Mouse (Mus musculus): ENCODE results near the gene Dll1. TPM values are rescaled to one million over a fixed set of nuclear protein-coding genes. Genes with fewer than 3 reads are reported as not detected.

Dll1 gene
- polyA plus RNA-seq, 1 experiment from 2014 or later: 14.2 TPM

DNA sequence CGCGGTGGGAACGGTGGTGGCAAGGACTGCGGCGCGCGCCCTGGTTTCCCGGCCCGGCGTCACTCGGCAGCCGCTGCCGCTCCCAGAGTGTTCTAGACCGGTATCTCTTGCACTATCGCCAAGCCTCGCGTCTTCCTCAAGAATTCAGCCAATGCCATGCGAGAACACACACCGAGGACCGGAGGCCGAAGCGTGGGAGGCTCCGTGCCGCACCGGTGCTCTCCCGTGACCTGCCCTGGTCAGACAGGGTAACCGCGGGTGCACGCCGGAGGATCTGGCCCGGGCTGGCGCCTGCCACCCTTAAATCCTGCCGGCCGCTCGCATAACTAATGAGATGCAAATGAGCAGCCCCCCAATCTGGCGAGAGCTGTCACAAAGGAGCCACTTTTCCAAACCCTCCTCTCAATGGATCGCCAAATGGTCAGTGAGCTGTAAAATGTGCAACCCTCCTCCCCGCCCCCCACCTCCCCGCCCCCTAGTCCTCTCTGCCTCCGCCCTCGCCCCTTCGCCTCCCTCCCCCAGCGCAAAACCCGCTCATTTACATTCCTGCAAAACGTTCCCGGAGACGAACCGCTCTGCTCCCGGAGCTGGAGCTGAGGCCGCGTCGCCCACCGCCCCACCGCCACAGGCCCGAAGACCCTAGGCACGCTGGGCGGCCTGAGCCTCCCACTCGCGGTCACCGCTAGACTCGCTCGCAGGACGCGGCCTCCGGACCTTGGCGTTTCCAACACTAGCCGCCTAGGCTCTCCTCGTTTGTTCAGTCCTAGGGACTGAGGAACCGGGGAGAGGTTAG lies 775 bp downstream of the Dll1 start:
- H3K9me3 ChIP-seq: no peaks in the 10 kb centered on the region
- H3K4me3 ChIP-seq (replicated peaks): peak overlapping the region; percentile 63
- WGBS: under 1% methylated on average over 69 of the region's 69 CpGs
- peak overlapping the region; percentile 52 for H3K9ac ChIP-seq
- H3K4me2 ChIP-seq: peak overlapping the region; percentile 99
- peaks cover 29% of the 10 kb centered on the region for H3K4me1 ChIP-seq
- H3K27me3 ChIP-seq (replicated peaks): peaks cover 22% of the 10 kb centered on the region
- peak overlapping the region; percentile 69; the same call in 1 of the 2 replicates for H3K27ac ChIP-seq
- no peaks in the 10 kb centered on the region for H3K36me3 ChIP-seq
- peak; percentile 52 for ATAC-seq (ENCODE audit: insufficient read depth, low FRiP score, low read depth)

DNA sequence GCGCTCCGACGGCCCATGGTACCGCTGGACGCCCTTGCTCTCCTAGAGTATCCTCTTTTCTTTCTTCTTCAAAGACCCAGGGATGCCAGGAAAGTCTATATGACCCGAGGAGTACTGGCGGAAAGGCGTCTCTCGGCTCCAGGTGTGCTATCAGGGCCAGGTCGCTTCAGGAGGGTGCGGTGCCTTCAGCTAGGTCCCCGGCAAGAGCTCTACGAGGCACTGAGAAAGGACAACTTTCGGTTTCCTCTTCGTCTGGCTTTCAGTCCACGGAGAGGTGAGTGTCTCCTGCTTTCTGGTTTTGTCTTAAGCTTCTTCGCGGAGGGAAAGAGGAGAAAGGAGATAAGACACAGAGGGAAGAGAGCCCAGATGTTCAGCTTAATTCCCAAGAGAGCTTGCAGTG lies 1.4 kb downstream of the Dll1 start:
- no peaks in the 10 kb centered on the region for H3K36me3 ChIP-seq
- H3K9me3 ChIP-seq: no peaks in the 10 kb centered on the region
- WGBS: under 1% methylated on average over 18 of the region's 18 CpGs
- peak overlapping the region; percentile 99 for H3K4me2 ChIP-seq
- H3K4me1 ChIP-seq: peaks cover 23% of the 10 kb centered on the region
- H3K27me3 ChIP-seq (replicated peaks): peaks cover 21% of the 10 kb centered on the region
- peak overlapping the region; percentile 63 for H3K4me3 ChIP-seq (replicated peaks)
- peak overlapping the region; percentile 52 for H3K9ac ChIP-seq
- H3K27ac ChIP-seq: peak overlapping the region; percentile 51; the same call in 1 of the 2 replicates
- no peak for ATAC-seq (ENCODE audit: insufficient read depth, low FRiP score, low read depth)

GRCm38 (mm10) chr17:15374321-15375141 lies 2.1 kb downstream of the Dll1 start:
- Histone ChIP-seq H3K4me2 (peak overlapping the region; percentile 99), H3K9me3 (no peaks in the 10 kb centered on the region), H3K27ac (peak overlapping the region; percentile 51; the same call in 1 of the 2 replicates), H3K27me3 (replicated peaks) (peaks cover 18% of the 10 kb centered on the region), H3K9ac (peak overlapping the region; percentile 52), H3K4me1 (peaks cover 20% of the 10 kb centered on the region), H3K36me3 (no peaks in the 10 kb centered on the region), H3K4me3 (replicated peaks) (peak overlapping the region; percentile 63)
- no peak for ATAC-seq (ENCODE audit: insufficient read depth, low FRiP score, low read depth)
- 3% methylated on average over 49 of the region's 50 CpGs for WGBS

DNA sequence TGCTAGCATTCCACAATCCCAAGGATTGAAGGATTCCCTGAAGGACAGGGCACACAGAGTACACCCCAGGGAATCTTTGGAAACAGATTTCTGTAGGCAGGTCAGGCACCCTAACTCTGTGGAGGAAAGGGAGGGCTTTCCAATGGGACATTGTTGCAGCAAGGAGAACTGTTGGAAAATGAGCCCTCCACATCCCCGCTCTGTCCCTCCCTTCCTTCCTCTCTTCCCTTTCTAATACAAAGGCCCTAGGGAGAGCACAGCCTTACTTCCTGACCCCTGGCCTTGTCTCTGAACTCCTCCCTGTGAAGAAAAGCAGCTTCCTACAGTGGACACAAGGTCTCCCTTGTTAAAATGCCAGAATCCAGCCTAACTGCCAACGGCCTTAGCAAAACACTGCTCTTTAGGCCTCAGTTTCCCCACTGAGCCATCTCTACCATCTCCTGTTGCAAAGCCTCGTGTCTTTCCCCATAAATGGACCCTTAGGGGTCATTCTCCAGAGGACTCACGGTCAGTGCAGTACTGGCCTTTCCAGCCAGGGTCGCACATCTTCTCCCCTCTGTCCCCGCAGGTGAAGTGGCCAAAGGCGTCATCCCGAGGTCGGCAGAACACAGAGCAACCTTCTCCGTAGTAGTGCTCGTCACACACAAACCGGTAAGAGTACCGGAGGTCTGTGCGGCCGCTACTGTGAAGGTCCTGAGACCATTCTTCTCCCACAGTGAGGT lies 3.6 kb downstream of the Dll1 start:
- H3K36me3 ChIP-seq: no peaks in the 10 kb centered on the region
- WGBS: 70% methylated on average over 15 of the region's 15 CpGs
- H3K9me3 ChIP-seq: no peaks in the 10 kb centered on the region
- H3K4me3 ChIP-seq (replicated peaks): peak overlapping the region; percentile 63
- peak overlapping the region; percentile 99 for H3K4me2 ChIP-seq
- ATAC-seq (ENCODE audit: insufficient read depth, low FRiP score, low read depth): no peak
- peaks cover 9% of the 10 kb centered on the region; the same call in 1 of the 2 replicates for H3K27me3 ChIP-seq (replicated peaks)
- H3K4me1 ChIP-seq: peaks cover 20% of the 10 kb centered on the region
- no peak overlapping the region for H3K9ac ChIP-seq
- H3K27ac ChIP-seq: no peak overlapping the region; the same call in 1 of the 2 replicates

GRCm38 (mm10) chr17:15371967-15372835 lies 4.5 kb downstream of the Dll1 start:
- Histone ChIP-seq H3K4me2 (peak overlapping the region; percentile 99), H3K4me3 (replicated peaks) (peak overlapping the region; percentile 63), H3K9me3 (no peaks in the 10 kb centered on the region), H3K9ac (no peak overlapping the region), H3K36me3 (no peaks in the 10 kb centered on the region), H3K27me3 (replicated peaks) (peaks cover 9% of the 10 kb centered on the region; the same call in 1 of the 2 replicates), H3K4me1 (peaks cover 20% of the 10 kb centered on the region), H3K27ac (no peak overlapping the region)
- ATAC-seq (ENCODE audit: insufficient read depth, low FRiP score, low read depth): 0 out of 2 replicates have a peak, but pooled peaks have one; percentile 28
- WGBS: 37% methylated on average over 17 of the region's 17 CpGs

DNA sequence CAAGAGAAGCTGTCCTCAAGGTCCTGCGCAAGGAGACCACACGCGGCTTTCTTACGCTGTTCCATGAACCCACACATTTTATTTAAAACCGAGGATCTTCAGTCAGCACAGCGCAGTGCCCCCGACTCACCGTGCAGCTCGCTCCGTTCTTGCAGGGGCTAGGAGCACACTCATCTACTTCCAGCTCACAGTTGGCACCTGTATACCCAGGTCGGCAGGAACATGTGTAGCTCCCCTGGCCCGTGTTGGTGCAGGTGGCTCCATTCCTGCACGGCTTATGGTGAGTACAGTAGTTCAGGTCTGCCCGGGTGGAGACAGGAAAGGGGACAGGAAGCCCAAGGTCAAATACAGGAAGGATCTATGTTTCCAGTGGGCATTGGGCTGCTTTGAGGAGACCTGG lies 6.3 kb downstream of the Dll1 start:
- Histone ChIP-seq H3K27me3 (replicated peaks) (peaks cover 9% of the 10 kb centered on the region; the same call in 1 of the 2 replicates), H3K9ac (no peak overlapping the region), H3K9me3 (no peaks in the 10 kb centered on the region), H3K4me1 (peaks cover 14% of the 10 kb centered on the region), H3K36me3 (no peaks in the 10 kb centered on the region), H3K4me2 (no peak overlapping the region), H3K4me3 (replicated peaks) (no peak overlapping the region), H3K27ac (no peak overlapping the region)
- no peak for ATAC-seq (ENCODE audit: insufficient read depth, low FRiP score, low read depth)
- WGBS: 89% methylated on average over 14 of the region's 14 CpGs

- Histone ChIP-seq H3K9me3 (no peaks in the 10 kb centered on the region), H3K4me3 (replicated peaks) (no peak overlapping the region), H3K4me2 (no peak overlapping the region), H3K27me3 (replicated peaks) (no peaks in the 10 kb centered on the region), H3K4me1 (no peaks in the 10 kb centered on the region), H3K36me3 (no peaks in the 10 kb centered on the region), H3K27ac (no peak overlapping the region), H3K9ac (no peak overlapping the region)
- WGBS: 60% methylated on average over 5 of the region's 5 CpGs
- ATAC-seq (ENCODE audit: insufficient read depth, low FRiP score, low read depth): no peak
Observed at GRCm38 (mm10) chr17:15365650-15366049, 11.0 kb downstream of the Dll1 start.

GRCm38 (mm10) chr17:15363656-15364055 lies 13.0 kb downstream of the Dll1 start:
- no peak for ATAC-seq (ENCODE audit: insufficient read depth, low FRiP score, low read depth)
- 52% methylated on average over 3 of the region's 3 CpGs for WGBS
- Histone ChIP-seq H3K4me3 (replicated peaks) (no peak overlapping the region), H3K9ac (no peak overlapping the region), H3K27me3 (replicated peaks) (no peaks in the 10 kb centered on the region), H3K4me2 (no peak overlapping the region), H3K4me1 (no peaks in the 10 kb centered on the region), H3K27ac (no peak overlapping the region), H3K36me3 (no peaks in the 10 kb centered on the region), H3K9me3 (no peaks in the 10 kb centered on the region)

GRCm38 (mm10) chr17:15357071-15357470 lies 19.6 kb downstream of the Dll1 start:
- Histone ChIP-seq H3K9me3 (no peaks in the 10 kb centered on the region), H3K4me2 (no peak overlapping the region), H3K4me3 (replicated peaks) (no peak overlapping the region), H3K27ac (no peak overlapping the region), H3K4me1 (no peaks in the 10 kb centered on the region), H3K27me3 (replicated peaks) (no peaks in the 10 kb centered on the region), H3K9ac (no peak overlapping the region), H3K36me3 (no peaks in the 10 kb centered on the region)
- ATAC-seq (ENCODE audit: insufficient read depth, low FRiP score, low read depth): no peak
- WGBS: 68% methylated on average over 3 of the region's 3 CpGs

DNA sequence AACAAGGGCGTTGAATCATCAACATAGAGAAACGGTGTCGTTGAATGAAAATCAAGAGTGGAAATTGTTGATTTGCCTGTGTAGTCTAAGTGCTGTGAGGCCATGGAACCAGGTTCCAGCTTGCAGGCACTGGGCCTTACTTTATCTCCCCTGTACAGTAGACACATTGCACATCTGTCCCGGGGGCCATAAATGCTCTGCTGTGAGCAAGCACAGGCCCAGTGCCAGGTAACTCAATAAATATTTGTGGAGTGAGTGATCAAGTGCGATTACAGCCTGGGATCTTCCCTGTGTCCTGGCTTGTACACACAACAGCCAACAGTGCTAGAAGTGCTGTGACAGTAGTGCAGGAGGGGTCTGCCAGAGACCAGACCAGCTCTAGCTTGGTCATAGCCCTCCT lies 20.1 kb downstream of the Dll1 start:
- no peak overlapping the region for H3K4me2 ChIP-seq
- no peak overlapping the region for H3K9ac ChIP-seq
- H3K36me3 ChIP-seq: no peaks in the 10 kb centered on the region
- no peak overlapping the region for H3K4me3 ChIP-seq (replicated peaks)
- no peak; the same call in 1 of the 2 replicates for ATAC-seq (ENCODE audit: insufficient read depth, low FRiP score, low read depth)
- H3K27me3 ChIP-seq (replicated peaks): no peaks in the 10 kb centered on the region
- H3K4me1 ChIP-seq: no peaks in the 10 kb centered on the region
- 56% methylated on average over 5 of the region's 5 CpGs for WGBS
- H3K9me3 ChIP-seq: no peaks in the 10 kb centered on the region
- H3K27ac ChIP-seq: no peak overlapping the region

GRCm38 (mm10) chr17:15355072-15355471 lies 21.6 kb downstream of the Dll1 start:
- ATAC-seq (ENCODE audit: insufficient read depth, low FRiP score, low read depth): no peak
- H3K9ac ChIP-seq: no peak overlapping the region
- H3K4me3 ChIP-seq (replicated peaks): no peak overlapping the region
- no peaks in the 10 kb centered on the region for H3K4me1 ChIP-seq
- no peaks in the 10 kb centered on the region for H3K36me3 ChIP-seq
- no peaks in the 10 kb centered on the region for H3K9me3 ChIP-seq
- H3K4me2 ChIP-seq: no peak overlapping the region
- H3K27me3 ChIP-seq (replicated peaks): no peaks in the 10 kb centered on the region
- WGBS: 94% methylated on average over 3 of the region's 3 CpGs
- no peak overlapping the region for H3K27ac ChIP-seq

Data from stomach, embryonic 15.5 days (tissue).